ENCODE assay signal across 24 mouse cellular contexts in genomic region chr10:67932780-67933179, GRCm38 (mm10). TPM values are rescaled to one million over a fixed set of nuclear protein-coding genes. Genes with fewer than 3 reads are reported as not detected.
DNase-seq lines count a peak whose midpoint lies in the region; ATAC-seq lines count a peak whose summit lies in the region.
"Had no signal": no experiment of that assay in that cellular context is flagged by ENCODE, and none has a peak within 500 bp of the region (broad histone marks: within the 10 kb centered on the region; RNA-seq: fewer than 3 reads in every experiment).

No protein-coding gene starts in this region.

- H3K4me3 ChIP-seq in lung, embryonic 16.5 days (ENCODE audit: low read length), result no peak overlapping the region
- H3K4me3 ChIP-seq: embryonic facial prominence, embryonic 12.5 days; embryonic facial prominence, embryonic 15.5 days; erythroblast, embryonic 14.5 days; forebrain, embryonic 12.5 days; forebrain, embryonic 15.5 days; gastrocnemius, adult 2 months; hindbrain, embryonic 12.5 days; hindbrain, embryonic 15.5 days had no signal

- H3K9me3 ChIP-seq in lung, embryonic 16.5 days (ENCODE audit: control insufficient read depth, low read length), result no peaks in the 10 kb centered on the region
- H3K9me3 ChIP-seq: embryonic facial prominence, embryonic 12.5 days; embryonic facial prominence, embryonic 15.5 days; forebrain, embryonic 12.5 days; forebrain, embryonic 15.5 days; hindbrain, embryonic 12.5 days; hindbrain, embryonic 15.5 days had no signal

- no peak overlapping the region for H3K9ac ChIP-seq in lung, embryonic 16.5 days (ENCODE audit: low read length)
- H3K9ac ChIP-seq: embryonic facial prominence, embryonic 12.5 days; embryonic facial prominence, embryonic 15.5 days; forebrain, embryonic 12.5 days; forebrain, embryonic 15.5 days; hindbrain, embryonic 12.5 days; hindbrain, embryonic 15.5 days had no signal

- H3K4me1 ChIP-seq in lung, embryonic 16.5 days (replicated peaks; ENCODE audit: control insufficient read depth, insufficient read depth, low read length), result peaks cover 4% of the 10 kb centered on the region; the same call in 1 of the 2 replicates
- H3K4me1 ChIP-seq: embryonic facial prominence, embryonic 12.5 days; embryonic facial prominence, embryonic 15.5 days; forebrain, embryonic 12.5 days; forebrain, embryonic 15.5 days; hindbrain, embryonic 12.5 days; hindbrain, embryonic 15.5 days had no signal

- H3K4me2 ChIP-seq in lung, embryonic 16.5 days (ENCODE audit: low read depth, low read length), result peak overlapping the region; percentile 27; the same call in 1 of the 2 replicates
- H3K4me2 ChIP-seq: embryonic facial prominence, embryonic 12.5 days; embryonic facial prominence, embryonic 15.5 days; forebrain, embryonic 12.5 days; forebrain, embryonic 15.5 days; heart, embryonic 11.5 days; hindbrain, embryonic 12.5 days; hindbrain, embryonic 15.5 days had no signal

- peak; percentile 69 for ATAC-seq in frontal cortex, adult (ENCODE audit: low TSS enrichment)
- peak; percentile 73 for ATAC-seq in lung, embryonic 16.5 days (ENCODE audit: low read depth)
- ATAC-seq in CD4-positive, CD25-positive, alpha-beta regulatory T cell, adult 4 months, result no peak
- ATAC-seq: activated CD4-positive, CD25-positive, alpha-beta regulatory T cell, adult 4 months; forebrain, embryonic 15.5 days had no signal

- WGBS in lung, embryonic 16.5 days, result 59% methylated on average over 11 of the region's 11 CpGs

- no peaks in the 10 kb centered on the region for H3K36me3 ChIP-seq in lung, embryonic 16.5 days (ENCODE audit: control insufficient read depth, insufficient read depth, low read length)
- H3K36me3 ChIP-seq: embryonic facial prominence, embryonic 12.5 days; embryonic facial prominence, embryonic 15.5 days; forebrain, embryonic 12.5 days; forebrain, embryonic 15.5 days; hindbrain, embryonic 12.5 days; hindbrain, embryonic 15.5 days had no signal

- DNase-seq in frontal cortex, postnatal 25 days (ENCODE audit: low spot score in 2 of 2), result no peak
- no peak for DNase-seq in lung, postnatal 36 days
- peak; percentile 80 for DNase-seq in brain, adult 2 months (ENCODE audit: low read depth, low spot score)
- no peak for DNase-seq in cerebellum, adult 18-20 months
- DNase-seq: adrenal gland, adult 8-10 months; adrenal gland, postnatal 25 days; B cell, adult 2 months; cerebellum, adult 2 months; cerebellum, adult 9-11 months; cerebellum, postnatal 25 days; gastrocnemius, adult 2 months; gastrocnemius, postnatal 14 days had no signal

- peak overlapping the region; percentile 21; the same call in 1 of the 2 replicates for H3K27ac ChIP-seq in lung, embryonic 16.5 days (ENCODE audit: low read length)
- H3K27ac ChIP-seq: embryonic facial prominence, embryonic 12.5 days; embryonic facial prominence, embryonic 15.5 days; forebrain, embryonic 12.5 days; forebrain, embryonic 15.5 days; gastrocnemius, adult 2 months; hindbrain, embryonic 12.5 days; hindbrain, embryonic 15.5 days had no signal

- no peaks in the 10 kb centered on the region for H3K27me3 ChIP-seq in lung, embryonic 16.5 days (ENCODE audit: control insufficient read depth, insufficient read depth, low read depth, low read length)
- H3K27me3 ChIP-seq: embryonic facial prominence, embryonic 12.5 days; embryonic facial prominence, embryonic 15.5 days; forebrain, embryonic 12.5 days; forebrain, embryonic 15.5 days; hindbrain, embryonic 12.5 days; hindbrain, embryonic 15.5 days had no signal

RNA-seq across cellular contexts. Expression of gene Zfp365, which starts 20.3 kb away (rescaled TPM):
- polyA plus RNA-seq in lung, embryonic 16.5 days (2015; fragmentation: Nextera tagmentation; extraction: Ambion mirVana), result 0.83 and 0.98 TPM in 2 replicates
- 1 to 10 TPM; 3.6 to 5.0 TPM for polyA plus RNA-seq in CD4-positive, CD25-positive, alpha-beta regulatory T cell, adult 4 months (2017; shearing (Covaris generic))
- polyA plus RNA-seq: erythroblast, embryonic 14.5 days had no signal

RNA-seq across cellular contexts. Expression of gene Rtkn2, which starts 46.6 kb away (rescaled TPM):
- polyA plus RNA-seq in lung, embryonic 16.5 days (2015; fragmentation: Nextera tagmentation; extraction: Ambion mirVana), result 14.5 and 14.6 TPM in 2 replicates
- polyA plus RNA-seq in CD4-positive, CD25-positive, alpha-beta regulatory T cell, adult 4 months (2017; shearing (Covaris generic)), result under 1 TPM; 0.20 to 0.32 TPM
- polyA plus RNA-seq: erythroblast, embryonic 14.5 days had no signal

Comparison
In these comparisons a context has a peak if more than half of its experiments do, and no peak if none do; other contexts are left out.
1. RNA of gene Rtkn2, which starts 46.6 kb away (polyA plus RNA-seq): 14.5 to 14.6 TPM in lung, embryonic 16.5 days; 0.20 to 0.32 TPM in CD4-positive, CD25-positive, alpha-beta regulatory T cell, adult 4 months; every median in the first group is over 10 times any median in the second.